Mouse (Mus musculus) NIH3T3 (cell line): Measurements from ENCODE around the gene Gstt2.

Source experiments
- DNase-seq: peaks from one replicate; pipeline ENCODE4 v3.0.0-alpha.2; 2012; ENCODE audit warnings: low read depth

Gstt2 gene

DNA sequence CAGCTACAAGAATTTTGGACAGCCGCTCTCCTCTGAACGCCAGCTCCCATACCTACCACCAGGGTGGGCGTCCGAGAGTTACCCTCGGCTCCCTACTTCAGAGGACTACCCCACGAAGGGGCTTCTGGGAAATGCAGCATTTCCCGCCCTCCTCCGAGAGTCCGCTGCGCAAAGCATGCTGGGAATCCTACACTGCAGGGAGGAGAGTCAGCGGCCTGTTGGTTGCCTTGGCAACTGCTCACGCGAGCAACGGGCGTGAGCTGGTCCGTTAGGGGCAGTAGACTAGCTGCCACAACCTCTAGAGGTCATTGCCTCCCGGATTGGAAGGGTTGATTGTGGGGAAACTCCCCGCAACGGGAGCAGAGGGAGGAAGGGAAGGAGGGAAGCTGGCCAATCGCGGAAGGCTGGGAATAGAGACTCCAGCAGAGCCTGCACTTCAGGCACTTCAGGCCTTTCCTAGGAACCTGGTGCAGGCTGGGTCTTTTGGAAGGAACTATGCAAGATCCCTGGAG lies at the start of gene Gstt2:
Gene Gstt2, minus strand, starts transcription at position 177 of the 512 bp plus-strand sequence.
- DNase-seq, result peak; percentile 93

DNA sequence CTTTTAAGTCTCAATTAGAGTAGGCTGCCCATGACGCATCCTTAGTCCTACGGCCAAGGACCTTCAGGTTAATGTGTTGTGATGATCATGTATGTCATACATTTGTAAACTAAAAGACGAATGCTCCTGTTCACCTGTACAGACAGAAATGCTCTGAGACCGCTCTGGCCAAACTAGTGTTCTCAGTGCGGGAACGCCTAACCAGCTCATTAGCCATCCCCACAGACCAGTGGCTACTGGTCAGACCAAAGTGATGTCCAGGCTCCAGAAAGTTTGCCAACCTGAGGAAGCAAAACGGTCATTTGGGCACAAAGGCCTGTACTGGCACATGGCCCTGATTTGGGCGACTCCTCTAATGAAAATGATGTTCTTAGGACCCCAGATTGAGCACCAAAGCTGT lies 47.5 kb upstream of the Gstt2 start:
- no peak for DNase-seq

DNA sequence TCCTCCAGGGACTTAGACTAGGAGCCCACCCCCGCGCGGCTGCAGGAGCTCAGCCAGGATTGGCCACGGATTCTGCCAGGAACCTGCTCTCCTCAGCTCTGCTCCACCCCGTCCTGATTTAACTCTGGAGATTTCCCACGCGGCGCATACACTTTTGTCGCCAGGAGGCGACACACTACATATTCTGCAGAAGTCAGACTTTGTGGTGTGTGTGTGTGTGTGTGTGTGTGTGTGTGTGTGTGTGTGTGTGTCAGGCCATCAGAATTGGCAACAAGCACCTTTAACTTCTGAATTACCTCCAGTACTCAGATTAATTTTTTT lies 46.0 kb upstream of the Gstt2 start:
- DNase-seq, result peak; percentile 77

DNA sequence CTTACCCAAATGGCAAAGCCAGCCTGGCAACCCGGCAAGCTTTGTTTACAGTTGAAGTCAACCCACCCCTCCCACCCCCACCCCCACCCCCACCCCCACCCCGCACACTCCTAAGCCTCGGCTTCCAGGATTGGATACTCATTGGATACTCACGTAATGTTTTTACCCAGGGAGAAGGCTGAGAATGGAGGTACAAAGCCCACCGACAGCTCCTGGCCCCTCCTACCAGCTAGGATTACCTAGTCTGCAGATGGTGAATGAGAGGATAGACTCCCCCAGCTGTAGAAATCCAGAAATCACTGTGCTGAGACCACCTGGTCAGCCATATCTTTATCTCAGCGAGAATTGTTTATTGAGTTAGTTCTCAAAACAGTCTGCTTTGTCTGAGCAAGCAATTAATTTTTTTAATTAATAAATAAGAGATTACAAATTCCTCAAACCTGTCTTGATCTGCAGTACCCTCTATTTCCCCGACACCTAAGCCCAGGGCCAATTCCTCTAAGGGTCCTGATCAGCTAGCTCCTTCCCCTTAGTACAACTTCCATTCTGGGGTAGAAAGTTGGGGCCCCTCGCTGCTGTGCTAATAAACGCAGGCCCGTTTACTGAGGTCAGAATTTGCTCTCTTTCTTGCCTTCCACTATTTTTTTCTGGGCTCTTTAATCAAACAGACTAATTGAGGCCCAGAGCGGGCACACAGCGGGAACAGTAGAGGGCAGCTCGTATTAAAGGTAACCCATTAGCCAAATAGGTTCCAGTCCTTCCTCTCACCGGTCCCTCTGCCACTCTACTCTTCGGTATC lies 45.4 kb upstream of the Gstt2 start:
- no peak for DNase-seq

DNA sequence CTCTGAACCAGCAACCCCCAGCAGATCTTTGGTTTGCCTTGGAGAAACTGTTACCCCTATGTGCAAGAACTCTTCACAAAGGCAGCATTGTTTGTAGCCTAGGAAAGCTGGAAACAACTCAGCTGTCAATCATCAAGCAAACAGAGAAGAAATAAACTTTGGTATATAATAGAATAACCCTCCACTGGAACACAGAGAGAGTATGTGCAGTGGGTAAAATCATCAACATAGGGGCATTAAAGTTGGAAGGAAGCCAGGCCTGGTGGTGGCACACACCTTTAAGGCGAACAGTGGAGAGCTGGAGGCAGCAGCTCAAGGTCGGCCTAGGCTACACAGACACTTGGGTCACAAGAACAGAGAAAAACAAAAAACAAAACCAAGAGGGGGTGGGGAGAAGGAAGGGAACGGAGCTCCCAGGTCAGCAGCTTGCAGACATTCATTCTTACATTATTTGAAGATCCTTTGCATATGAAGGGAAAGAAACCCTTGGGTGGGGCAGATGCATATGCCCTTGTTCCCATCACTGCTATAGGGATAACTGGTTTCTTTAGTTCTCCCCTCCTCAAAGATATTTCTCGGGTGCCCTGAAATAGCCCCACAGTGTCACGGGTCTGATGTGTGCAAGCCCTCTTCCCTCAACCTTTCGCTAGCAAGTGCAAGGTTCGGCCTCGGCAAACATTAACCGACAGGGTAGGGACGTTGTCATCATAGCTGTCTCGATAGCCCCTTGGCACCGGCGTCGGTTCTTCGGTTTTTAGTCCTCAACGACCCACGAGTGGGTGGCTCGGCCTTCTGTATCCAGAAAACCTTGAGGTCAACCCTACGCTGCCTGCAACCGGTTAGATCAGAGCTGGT lies 44.6 kb upstream of the Gstt2 start:
- no peak for DNase-seq

DNA sequence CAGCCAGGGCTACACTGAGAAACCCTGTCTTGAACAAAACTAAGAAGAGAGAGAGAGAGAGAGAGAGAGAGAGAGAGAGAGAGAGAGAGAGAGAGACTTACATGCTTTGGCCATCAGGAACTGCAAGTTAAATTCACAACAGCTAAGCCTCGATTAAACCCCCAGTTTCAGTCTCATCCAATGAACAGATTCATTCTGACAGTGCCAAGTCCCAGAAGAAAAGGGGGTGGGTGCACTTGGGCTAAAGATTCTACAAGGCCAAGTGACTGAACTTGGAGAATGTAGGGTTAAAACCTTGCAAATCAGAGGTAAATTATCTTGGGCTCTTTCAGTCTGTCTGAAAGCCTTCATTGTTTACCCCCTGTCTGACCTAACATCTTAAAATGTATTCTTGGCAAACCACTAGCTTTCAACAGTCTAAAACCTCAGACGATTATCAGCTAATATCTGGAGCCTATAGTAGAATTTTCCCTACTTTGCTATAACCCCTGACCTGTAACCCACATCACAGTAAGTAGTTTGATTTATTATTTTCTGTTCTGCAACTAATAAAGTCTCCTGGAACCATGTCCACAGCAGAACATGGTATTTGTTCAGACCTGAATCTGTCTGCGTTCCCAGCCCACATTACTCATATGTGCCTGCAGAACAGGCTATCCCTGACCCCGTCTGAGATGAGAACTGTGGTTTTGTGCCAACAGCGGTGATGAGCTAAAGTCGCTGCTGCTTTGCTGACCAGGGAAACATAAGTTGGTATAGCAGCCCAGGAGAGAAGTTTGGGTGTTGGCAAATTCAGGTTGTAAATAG lies 43.8 kb upstream of the Gstt2 start:
- peak; percentile 84 for DNase-seq

DNA sequence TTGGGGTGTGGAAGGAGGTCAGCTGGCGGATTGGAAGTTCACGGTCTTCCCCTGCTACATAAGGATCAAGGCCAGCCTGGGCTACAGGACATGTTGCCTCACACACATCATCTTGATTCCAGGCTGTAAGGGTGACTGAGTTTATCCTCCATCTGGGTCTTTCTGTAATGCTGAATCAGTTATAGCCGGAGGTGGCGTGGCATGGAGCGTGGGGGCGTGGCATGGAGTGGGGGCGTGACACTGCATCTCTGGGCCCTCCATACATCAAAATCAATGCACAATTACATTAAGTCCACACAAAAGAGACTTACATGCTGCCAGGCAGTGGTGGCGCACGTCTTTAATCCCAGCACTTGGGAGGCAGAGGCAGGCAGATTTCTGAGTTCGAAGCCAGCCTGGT lies 43.1 kb upstream of the Gstt2 start:
- no peak for DNase-seq

DNA sequence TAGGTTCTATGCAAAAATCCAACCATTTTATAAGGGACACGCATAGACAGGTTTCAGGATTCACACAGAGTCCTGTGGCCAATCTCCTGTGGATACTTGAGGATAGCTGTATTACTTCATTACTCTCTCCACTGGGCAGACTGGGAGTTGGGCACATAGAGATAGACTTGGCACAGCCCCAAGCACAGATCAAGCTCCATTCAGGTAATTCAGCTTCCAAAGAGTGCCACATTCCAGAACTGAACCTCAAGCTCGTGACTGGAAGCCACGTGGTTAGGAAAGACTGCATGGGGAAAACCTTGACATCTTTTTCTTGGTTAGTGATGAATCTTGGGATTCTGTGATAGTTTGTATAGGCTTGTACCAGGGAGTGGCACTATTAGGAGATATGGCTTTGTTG lies 41.6 kb upstream of the Gstt2 start:
- no peak for DNase-seq

DNA sequence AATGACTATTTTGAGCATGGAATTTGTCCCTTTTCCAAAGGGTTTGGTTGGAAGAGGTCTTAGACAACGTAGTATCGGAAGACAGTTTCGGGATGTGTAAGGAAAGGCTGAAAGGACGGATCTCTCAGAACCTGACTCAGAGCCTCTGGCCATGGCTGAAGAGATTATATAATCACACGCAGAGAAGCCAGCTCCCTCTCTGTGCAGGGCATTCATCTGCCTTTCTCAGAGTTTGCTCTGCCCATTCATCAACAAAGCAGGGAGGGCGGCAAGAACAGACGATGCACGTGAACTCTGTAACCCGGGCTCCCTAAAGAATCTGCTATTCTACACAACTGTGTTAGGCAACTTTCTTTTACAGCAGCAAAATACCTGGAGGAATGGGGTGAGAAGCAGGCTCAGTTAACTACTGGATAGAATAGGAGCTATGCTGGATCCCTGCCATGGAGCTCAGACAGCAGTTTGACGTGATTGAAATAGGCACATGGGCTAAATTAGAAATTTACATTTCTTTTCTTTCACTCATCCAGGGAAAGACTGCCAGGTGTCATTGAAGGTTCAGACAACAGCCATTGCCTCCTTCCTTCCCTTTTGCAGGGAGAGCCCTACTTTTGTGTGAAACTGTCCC lies 36.4 kb upstream of the Gstt2 start:
- peak; percentile 32 for DNase-seq

DNA sequence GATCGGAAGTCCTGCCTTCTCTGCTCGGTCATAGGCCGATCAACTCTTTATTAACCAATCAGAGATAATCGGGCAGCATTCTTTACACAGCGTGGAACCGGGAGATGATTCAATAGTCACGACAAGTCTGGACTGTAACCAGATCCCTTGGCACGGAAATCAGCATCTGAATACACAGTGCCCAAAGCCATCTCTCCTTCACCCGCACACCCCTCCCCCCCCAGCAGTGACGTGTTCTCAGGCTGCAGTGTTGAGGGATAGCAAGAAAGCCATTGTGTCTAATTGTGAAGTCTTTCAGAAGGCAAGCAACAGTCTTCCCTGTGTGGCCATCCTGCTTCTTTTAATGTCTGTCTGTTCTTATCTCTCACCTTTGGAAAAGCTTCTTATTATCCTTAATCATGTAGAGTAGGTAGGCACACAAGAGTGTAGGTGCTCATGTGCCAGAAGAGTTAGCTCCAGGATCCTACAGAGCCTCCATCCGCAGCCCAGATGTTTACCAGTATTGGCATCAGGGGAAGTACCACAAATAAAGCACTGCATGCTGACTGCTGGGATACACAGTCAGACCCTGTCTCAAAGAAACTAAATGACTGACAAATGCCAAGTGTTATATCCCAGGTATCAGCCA lies 35.8 kb upstream of the Gstt2 start:
- peak; percentile 81 for DNase-seq

DNA sequence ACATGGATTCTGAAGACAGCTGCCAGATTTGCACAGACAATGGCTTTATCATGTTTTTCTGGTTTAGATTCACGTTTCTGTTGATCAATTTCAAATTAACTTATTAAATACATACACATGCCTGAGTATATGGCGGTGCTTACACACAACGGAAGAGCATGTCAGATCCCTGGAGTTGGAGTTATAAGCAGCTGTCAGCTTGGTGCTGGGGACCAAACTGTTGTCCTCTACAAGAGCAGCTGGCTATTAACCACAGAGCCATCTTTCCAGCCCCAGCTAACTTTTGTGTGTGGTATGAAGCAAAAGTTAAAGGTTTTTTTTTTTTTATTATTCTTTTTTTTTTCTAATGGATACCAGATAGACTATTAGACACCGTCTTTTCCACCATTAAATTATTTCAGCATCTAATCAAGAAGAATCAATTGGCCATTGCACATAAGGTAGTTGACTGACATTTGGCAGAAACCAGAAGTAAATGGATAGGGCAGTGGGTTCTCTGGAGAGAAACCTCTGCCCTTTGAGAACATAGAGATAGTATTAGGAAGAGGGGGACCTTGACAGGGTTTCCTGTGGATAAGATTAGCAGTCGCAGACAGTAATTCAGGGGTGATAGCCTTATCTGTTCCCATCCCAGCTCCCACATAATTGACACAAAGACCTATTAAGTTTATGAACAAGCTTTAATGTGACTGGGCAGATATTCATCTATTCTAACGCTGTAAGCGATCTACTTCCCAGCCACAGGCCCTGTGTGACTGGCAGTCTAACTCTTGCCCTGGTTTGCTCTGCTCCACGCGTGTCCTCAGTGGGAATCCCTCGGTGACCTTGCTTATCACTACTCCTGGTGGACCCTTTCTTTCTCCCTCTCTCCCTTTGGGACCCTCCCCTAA lies 35.0 kb upstream of the Gstt2 start:
- DNase-seq, result no peak

DNA sequence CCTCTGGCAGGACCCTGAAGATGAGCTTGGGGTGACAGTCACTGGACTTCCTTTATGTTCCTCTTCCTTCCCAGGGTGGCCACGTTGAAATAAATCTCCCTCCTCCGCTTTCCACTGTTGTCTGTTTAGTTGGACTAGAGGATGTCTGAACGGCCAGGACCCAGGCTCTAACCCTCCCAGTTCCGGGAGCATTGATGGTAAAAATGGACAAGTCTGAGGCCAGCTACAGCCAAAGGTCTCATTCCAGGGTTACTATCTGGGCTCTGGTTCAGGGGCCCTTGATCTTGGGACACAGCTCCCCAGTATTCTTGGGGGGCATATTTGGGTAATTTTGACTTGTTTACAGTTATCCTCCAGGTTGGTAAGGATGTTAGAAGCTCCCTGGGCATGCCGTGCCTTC lies 24.4 kb upstream of the Gstt2 start:
- no peak for DNase-seq

DNA sequence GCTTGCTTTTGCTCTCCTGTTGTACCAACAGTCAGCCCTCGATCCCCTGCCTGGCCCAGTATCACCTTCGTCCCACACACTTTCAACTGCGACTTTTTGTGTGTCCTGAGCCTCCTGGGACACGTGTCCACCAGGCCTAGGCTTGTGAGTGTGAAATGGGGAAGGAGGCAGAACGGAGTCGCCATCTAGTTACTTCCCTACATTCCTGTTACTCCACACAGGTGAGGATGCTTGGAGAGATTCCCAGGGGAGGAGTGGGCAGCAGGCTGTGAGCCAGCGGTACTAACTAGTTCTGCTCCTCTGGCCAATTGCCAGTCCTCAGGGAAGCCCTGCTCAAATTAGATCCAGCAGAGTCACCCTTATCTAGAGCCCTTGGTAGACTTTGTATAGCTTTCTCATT lies 23.5 kb upstream of the Gstt2 start:
- peak; percentile 28 for DNase-seq

DNA sequence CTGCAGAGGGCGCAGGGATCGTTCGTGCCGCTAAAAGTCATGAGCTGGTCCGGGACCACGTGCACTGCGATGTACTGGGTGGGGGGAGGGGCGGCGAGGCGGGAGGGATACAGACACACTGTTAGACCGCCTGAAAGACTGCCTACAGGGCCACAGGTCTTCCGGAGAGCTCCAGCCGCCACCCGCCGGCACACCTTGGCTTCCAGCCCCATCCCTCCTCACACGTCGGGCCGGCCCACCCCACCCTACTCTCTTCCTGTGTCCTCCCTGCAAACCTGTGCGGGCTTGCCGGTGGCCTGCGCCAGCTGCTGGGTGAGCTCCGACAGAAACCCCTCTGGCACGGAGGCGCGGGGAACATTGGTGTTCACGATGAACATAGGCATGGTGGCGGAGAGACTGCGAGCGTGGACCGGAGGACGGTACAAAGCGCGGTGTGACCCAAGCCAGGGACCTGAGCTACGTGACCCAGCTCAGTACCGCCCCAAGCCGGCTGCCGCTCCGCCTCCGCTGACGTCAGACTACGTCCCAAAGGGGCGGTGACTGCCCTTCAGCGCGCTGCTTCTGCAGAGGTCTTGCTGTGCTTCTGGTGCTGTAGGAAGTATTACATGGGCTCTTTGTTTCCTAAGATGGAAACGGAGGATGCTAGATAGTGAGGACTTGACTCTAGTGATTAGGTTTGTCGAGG lies 22.7 kb upstream of the Gstt2 start, which contains the start of gene Mif:
Gene Mif, minus strand, starts transcription at position 455 of the 685 bp plus-strand sequence.
- DNase-seq, result peak; percentile 96

DNA sequence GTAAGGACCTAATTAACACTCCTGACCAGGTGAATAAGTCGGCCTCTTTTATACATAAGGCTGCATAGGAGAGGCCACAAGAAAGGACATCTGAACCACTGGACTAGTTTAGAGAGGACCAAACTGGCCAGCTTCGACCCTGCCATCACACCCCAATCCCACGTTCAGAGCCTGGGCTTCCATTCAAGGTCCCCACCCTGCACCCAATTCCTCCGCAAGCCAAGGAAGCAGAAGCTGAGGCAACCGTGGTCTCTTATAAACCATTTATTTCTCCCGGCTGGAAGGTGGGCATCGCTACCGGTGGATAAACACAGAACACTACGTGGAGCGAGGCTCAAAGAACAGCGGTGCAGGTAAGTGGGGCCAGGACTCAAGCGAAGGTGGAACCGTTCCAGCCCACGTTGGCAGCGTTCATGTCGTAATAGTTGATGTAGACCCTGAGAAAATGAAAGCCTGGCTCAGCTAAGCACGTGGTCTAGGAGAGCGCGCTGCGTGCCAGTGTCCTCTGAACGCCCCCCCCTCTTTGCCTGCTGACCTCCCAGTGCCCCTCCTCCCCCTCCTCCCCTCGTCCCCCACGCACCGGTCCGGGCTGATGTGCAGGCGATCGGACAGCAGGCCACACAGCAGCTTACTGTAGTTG lies 22.0 kb upstream of the Gstt2 start:
- peak; percentile 62 for DNase-seq

DNA sequence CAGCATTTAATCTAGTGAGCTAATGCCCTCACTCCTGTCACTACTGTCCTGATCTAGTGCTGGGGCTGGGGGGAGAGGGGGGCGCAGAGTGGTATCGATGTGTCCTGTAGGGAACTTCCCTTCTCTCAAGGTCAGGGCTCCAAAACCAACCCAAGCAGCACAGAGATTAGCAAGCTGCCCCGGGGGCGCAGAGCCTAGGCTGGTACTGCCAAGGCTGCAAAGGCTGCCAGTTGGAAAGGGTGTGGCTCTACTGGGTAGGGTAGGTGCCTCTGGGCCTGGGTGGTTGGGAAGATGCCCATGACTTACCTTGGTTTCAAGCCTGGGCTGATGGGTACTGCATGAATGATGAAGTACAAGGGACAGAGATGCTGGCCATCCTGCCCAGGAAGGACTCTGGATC lies 20.4 kb upstream of the Gstt2 start:
- no peak for DNase-seq

DNA sequence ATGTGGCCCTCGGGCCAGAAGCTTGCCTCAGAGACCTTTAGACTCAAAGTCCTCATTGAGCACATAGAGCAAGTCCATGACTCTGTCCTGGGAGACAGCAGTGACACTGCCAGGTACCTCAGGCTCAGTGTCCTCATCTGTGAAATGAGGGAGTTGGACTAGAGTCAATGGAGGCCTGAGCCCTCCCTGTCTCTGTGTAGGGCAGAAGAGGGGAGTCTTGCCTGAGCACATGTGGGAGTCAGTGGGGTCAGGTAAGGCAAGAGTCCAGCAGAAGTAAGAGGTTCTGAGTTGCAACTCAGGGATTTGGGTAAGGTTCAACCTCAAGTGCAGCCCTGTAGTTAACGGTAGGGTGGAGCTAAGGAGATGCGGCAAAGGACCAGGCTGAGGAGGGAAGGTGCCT lies 19.8 kb upstream of the Gstt2 start:
- DNase-seq, result no peak

DNA sequence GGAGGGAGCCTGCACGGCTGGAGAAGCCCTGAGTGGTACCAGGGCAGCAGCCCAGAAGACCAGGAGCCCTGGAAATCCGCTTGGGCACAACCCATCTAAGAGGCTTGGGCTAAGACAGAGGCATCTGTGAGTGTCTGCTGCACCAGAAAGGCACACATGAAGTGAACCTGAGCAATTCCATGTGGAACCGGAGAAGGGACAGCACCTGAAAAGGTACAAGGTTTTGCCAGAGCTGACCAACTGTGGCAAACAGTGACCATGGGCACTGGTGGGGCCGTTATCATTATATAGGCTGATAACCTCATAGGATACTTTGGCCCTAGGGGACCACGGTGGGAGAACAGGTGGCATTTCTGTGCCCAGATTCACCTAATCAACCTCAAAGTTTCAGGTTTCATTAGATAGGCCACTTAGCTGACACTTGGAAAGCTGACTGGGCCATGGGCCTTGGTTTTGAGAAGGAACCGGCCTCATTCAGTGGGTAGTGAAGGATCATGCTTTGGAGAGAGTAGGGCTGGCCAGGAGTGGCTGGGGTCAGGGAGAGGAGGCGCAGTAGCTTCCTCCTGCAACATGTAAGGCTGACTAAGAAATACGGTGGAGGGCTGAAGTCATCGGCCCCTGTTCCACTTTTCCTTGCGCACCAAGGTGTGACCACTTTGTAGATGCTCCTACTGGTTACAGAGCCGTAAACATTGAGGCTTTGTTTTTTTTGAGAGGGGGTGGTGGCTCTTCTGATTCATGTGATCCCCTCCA lies 19.1 kb upstream of the Gstt2 start:
- no peak for DNase-seq
